Mouse (Mus musculus): ENCODE data around the gene Saal1. TPM values are rescaled to one million over a fixed set of nuclear protein-coding genes. Genes with fewer than 3 reads are reported as not detected.

The Saal1 gene
- polyA plus RNA-seq (2014; fragmentation: Illumina TruSeq; extraction: RNeasy Lipid Tissue Mini Kit (QIAGEN cat#74804); ENCODE audit: low read depth, low replicate concordance), result 3.7 TPM

DNA sequence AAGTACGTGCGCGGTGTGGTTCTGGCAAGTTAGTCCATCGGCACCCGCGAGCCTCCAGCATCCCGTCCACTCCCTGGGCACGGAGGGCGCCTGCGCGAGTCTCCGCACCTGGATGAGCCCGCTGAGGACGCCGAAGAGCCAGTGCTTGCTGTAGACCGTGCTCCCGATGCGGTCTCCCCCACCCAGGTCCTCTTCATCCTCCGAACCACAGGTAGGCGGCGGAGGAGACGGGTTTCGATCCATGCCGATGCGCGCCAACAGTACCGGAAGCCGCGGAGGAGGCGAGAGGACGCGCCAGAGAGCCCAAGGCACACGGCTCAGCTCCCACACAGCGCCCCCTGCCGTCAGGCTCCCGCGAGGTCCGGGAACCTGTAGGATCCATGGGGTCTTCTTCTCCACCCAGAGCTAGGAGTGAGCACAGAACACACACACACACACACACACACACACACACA, at the start of gene Saal1:
Gene Saal1 (minus strand): TSS at position 291 of the 455 bp plus-strand sequence.

DNA sequence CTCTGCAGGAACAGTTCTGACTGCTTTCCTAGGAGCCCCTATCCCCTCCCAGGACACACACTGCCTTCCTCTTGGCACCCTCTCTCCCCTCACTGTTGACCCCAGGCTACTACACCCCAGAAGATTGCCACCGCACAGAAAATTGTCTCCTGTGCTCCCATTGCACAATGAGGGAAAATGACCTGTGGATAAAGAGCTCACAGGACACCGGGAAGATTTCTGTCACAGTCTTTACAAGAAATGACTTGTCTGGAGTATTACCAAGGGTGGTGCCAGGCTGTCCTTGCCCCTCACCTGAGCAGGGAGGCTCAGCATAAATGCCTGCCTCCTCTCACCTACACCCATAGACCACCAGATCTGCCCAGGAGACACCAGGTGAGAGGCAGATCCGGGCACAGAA, 41.0 kb upstream of the Saal1 start, which contains the start of gene Saa2:
Gene Saa2 (plus strand): TSS at position 301 of the 400 bp plus-strand sequence.

DNA sequence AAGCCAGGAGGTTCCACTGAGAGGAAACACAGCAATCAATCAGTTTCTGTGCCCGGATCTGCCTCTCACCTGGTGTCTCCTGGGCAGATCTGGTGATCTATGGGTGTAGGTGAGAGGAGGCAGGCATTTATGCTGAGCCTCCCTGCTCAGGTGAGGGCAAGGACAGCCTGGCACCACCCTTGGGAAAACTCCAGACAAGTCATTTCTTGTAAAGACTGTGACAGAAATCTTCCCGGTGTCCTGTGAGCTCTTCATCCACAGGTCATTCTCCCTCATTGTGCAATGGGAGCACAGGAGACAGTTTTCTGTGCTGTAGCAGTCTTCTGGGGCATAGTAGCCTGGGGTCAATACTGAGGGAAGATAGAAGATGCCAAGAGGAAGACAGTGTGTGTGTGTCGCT, 32.4 kb upstream of the Saal1 start, which contains the start of gene Saa1:
Gene Saa1 (minus strand): TSS at position 101 of the 400 bp plus-strand sequence.

DNA sequence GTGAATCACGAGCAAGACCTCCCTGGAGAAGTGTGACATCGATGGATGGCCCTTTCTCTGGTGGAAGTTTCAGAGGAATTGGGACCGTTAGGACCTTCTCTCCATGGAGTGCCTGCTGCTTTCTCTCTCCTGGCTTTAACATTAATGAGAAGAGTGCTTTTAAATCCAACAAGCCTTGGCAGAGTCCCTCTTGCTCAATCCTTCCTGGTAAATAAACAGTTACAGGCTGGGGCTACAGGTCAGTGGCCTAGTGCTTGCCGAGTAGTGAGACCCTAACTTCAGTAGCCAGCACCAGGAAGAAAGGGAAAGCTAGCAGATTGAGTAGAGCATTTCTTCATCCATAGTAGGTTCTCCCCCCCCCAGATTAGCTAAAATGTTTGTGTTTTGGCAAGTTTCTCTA, 22.0 kb upstream of the Saal1 start, which contains the start of gene Saa4:
Gene Saa4 (minus strand): TSS at position 146 of the 400 bp plus-strand sequence.

DNA sequence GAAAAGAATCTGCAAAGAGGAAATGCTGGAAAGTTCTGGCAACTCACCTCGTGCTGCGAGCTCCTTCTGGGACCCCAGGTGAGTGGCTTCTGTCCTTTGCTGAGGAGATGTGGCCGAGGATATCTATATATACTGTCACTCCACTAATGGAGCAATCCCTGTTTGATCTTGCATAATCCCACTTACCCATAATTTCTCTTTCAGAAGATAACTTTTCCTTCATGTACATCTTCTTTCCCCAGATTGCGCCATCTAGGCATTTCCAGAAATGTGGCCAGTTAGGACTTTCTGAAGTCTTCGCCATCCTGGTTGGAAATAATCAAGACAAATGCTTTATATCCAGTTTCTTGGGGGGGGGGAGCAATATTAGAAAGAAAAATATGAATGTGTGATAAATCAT, 5.1 kb upstream of the Saal1 start, which contains the start of gene Saa3:
Gene Saa3 (minus strand): TSS at position 101 of the 400 bp plus-strand sequence.

DNA sequence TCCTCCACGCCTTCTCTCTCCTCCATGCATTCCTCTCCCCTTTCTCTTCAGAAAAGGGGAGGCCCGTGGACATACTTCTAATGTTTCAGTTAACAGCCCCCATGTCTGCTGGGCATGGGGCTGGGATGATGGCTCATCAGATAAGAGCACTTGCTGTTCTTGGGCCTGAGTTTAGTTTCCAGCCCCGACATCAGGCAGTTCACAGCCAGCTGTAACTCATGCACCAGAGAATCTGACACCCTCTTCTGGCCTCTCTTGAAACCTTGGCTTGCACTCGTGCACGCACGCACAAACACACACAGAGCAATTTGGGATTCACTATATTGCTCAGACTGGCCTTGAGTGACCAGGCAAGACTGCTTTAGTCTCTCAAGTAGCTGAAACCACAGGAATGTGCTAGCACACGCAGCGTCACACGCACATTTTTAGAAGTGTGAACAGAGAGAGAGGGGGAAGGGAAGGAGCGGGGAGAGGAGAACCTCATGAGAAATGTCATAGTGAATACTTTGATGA, 38.3 kb downstream of the Saal1 start, which contains the start of gene Tph1:
Gene Tph1 (minus strand): TSS at position 378 of the 513 bp plus-strand sequence.

DNA sequence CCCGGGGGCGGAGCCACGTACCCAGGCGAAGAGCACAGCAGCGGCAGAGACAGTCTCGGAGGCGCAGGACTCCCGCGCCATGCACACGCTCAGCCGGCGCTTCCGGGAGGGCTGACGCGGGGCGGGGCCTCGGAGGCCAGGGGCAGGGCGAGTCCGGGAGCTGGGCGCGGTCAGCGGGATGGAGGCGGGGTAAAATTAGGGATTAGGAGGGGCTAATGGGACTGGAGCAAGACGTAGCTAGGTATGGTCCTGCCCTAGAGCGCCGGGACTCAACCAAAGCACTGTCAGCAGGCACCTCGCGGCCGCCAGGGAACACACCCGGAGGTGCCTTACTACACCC, 70.8 kb downstream of the Saal1 start, which contains the start of gene Sergef:
Gene Sergef (minus strand): TSS at position 116 of the 340 bp plus-strand sequence.

Other genes with a start within 250 kb of the Saal1 start
- 6.8 TPM for gene Sergef, start 70.9 kb downstream of the Saal1 start, polyA plus RNA-seq (2014; fragmentation: Illumina TruSeq; extraction: RNeasy Lipid Tissue Mini Kit (QIAGEN cat#74804); ENCODE audit: low read depth, low replicate concordance)
- gene Tph1, start 38.1 kb downstream of the Saal1 start, polyA plus RNA-seq (2014; fragmentation: Illumina TruSeq; extraction: RNeasy Lipid Tissue Mini Kit (QIAGEN cat#74804); ENCODE audit: low read depth, low replicate concordance), result not detected
- not detected for gene Saa3, start 5.0 kb upstream of the Saal1 start, polyA plus RNA-seq (2014; fragmentation: Illumina TruSeq; extraction: RNeasy Lipid Tissue Mini Kit (QIAGEN cat#74804); ENCODE audit: low read depth, low replicate concordance)
- not detected for gene Saa4, start 21.9 kb upstream of the Saal1 start, polyA plus RNA-seq (2014; fragmentation: Illumina TruSeq; extraction: RNeasy Lipid Tissue Mini Kit (QIAGEN cat#74804); ENCODE audit: low read depth, low replicate concordance)
- gene Saa1, start 32.3 kb upstream of the Saal1 start, polyA plus RNA-seq (2014; fragmentation: Illumina TruSeq; extraction: RNeasy Lipid Tissue Mini Kit (QIAGEN cat#74804); ENCODE audit: low read depth, low replicate concordance), result not detected
- gene Saa2, start 41.1 kb upstream of the Saal1 start, polyA plus RNA-seq (2014; fragmentation: Illumina TruSeq; extraction: RNeasy Lipid Tissue Mini Kit (QIAGEN cat#74804); ENCODE audit: low read depth, low replicate concordance), result not detected
- gene Hps5, start 85.4 kb upstream of the Saal1 start, polyA plus RNA-seq (2014; fragmentation: Illumina TruSeq; extraction: RNeasy Lipid Tissue Mini Kit (QIAGEN cat#74804); ENCODE audit: low read depth, low replicate concordance), result 10.8 TPM
- 17.5 TPM for gene Gtf2h1, start 85.4 kb upstream of the Saal1 start, polyA plus RNA-seq (2014; fragmentation: Illumina TruSeq; extraction: RNeasy Lipid Tissue Mini Kit (QIAGEN cat#74804); ENCODE audit: low read depth, low replicate concordance)
- 788 TPM for gene Ldha, start 130.8 kb upstream of the Saal1 start, polyA plus RNA-seq (2014; fragmentation: Illumina TruSeq; extraction: RNeasy Lipid Tissue Mini Kit (QIAGEN cat#74804); ENCODE audit: low read depth, low replicate concordance)
- not detected for gene Ldhc, start 150.5 kb upstream of the Saal1 start, polyA plus RNA-seq (2014; fragmentation: Illumina TruSeq; extraction: RNeasy Lipid Tissue Mini Kit (QIAGEN cat#74804); ENCODE audit: low read depth, low replicate concordance)
- gene Tsg101, start 209.3 kb upstream of the Saal1 start, polyA plus RNA-seq (2014; fragmentation: Illumina TruSeq; extraction: RNeasy Lipid Tissue Mini Kit (QIAGEN cat#74804); ENCODE audit: low read depth, low replicate concordance), result 83.4 TPM
- gene Uevld, start 247.8 kb upstream of the Saal1 start, polyA plus RNA-seq (2014; fragmentation: Illumina TruSeq; extraction: RNeasy Lipid Tissue Mini Kit (QIAGEN cat#74804); ENCODE audit: low read depth, low replicate concordance), result 6.5 TPM

All from heart, adult 10 weeks (tissue).